Mouse (Mus musculus): ENCODE measurements at regions not wholly inside any gene's neighbourhood (a gene's known extent, or its start where the extent isn't known, plus 50 kb on each side); places are given as distances from the start of the nearest gene placed in this dataset.

- TF ChIP-seq CTCF (IDR thresholded peaks at IDR 0.05; ENCODE audit: insufficient read depth, low read length): no peak
- TF ChIP-seq POLR2A (IDR thresholded peaks at IDR 0.05; ENCODE audit: borderline replicate concordance, extremely low read depth, low read depth, low read length): no peak
Observed at GRCm38 (mm10) chr3:38139387-38139786, 345.3 kb downstream of the Ankrd50 start.

Measured in lung, adult 2 months (tissue).